Mouse (Mus musculus): ENCODE data around the gene 1700003E16Rik. TPM values are rescaled to one million over a fixed set of nuclear protein-coding genes. Genes with fewer than 3 reads are reported as not detected.

The 1700003E16Rik gene
- total and polyA plus RNA-seq, 3 experiments: 0.23 to 0.34 TPM; not detected in 1

DNA sequence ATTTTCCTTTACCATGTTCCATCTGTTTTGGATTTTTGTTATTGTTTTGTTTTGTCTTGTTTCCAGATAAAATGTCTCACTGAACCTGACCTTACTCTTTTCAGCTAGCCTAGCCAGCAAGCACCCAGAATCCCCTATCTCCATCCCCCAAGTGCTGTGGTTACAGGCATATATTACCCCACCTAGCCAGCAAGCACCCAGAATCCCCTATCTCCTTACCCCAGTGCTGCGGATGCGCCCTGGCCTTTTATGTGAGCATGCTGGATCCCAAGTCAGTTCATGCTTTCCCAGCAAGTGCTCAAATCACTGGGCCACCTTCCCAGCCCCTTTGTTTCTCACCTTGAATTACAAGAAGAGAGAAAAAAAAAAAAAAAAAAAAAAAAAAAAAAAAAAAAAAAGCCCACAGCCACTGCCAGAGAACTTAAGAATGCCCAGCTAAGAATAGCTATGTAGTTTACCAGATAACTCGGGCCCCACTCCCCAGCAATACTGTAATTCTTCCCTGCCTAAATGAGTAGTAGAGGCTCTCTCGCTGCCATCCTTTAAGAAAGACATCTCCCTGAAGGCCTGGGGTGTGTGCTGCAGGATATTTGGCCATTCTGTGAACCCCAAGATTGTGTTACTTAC, 44.6 kb upstream of the 1700003E16Rik start:
- H3K27me3 ChIP-seq (replicated peaks): no peaks in the 10 kb centered on the region
- H3K36me3 ChIP-seq (replicated peaks in 1 of 2; ENCODE audit: control insufficient read depth in 1 of 2, insufficient read depth in 1 of 2, low read length in 1 of 2): peaks cover 9 to 36% of the 10 kb centered on the region in 2 experiments
- dilution Hi-C loops (cut with MboI; ENCODE audit: extremely low pct_ligation_motif_present, extremely low pct_unique_long_range_greater_than_20kb, low sequenced_read_pairs): no loop called here
- no peak for DNase-seq (ENCODE audit: extremely low read depth)
- no peak overlapping the region for H3K4me2 ChIP-seq (ENCODE audit: insufficient read depth, low read depth, poor library complexity, severe bottlenecking)
- TF ChIP-seq ZNF384 (IDR thresholded peaks at IDR 0.05; ENCODE audit: low read depth, low read length) (peak; percentile 59; the same call in 1 of the 2 replicates), MAFK (IDR thresholded peaks at IDR 0.05; ENCODE audit: insufficient replicate concordance, low read length) (no peak), ETS1 (conservative IDR thresholded peaks at IDR 0.05; ENCODE audit: low read depth, low read length) (no peak), MXI1 (IDR thresholded peaks at IDR 0.05; ENCODE audit: low read depth, low read length) (no peak)
- no peaks in the 10 kb centered on the region for H3K9me3 ChIP-seq (replicated peaks; ENCODE audit: low read length)
- peaks cover 14 to 53% of the 10 kb centered on the region in 2 experiments for H3K4me1 ChIP-seq (ENCODE audit: control insufficient read depth in 1 of 2, insufficient read depth in 2 of 2)
- H3K9ac ChIP-seq (ENCODE audit: insufficient read depth, low read depth): no peak overlapping the region
- no peak overlapping the region for H3K27ac ChIP-seq (ENCODE audit: insufficient read depth, low read depth)
- H3K4me3 ChIP-seq (replicated peaks in 1 of 3; ENCODE audit: low read depth in 2 of 3, low read length in 2 of 3, poor library complexity in 1 of 3): no peak overlapping the region
- H3K79me2 ChIP-seq (replicated peaks; ENCODE audit: control insufficient read depth, extremely low read depth, insufficient read depth, poor library complexity, severe bottlenecking): peaks cover 34% of the 10 kb centered on the region
- in situ Hi-C loops (cut with MboI; ENCODE audit: low pct_ligation_motif_present, low pct_unique_long_range_greater_than_20kb, low sequenced_read_pairs): no loop called here

DNA sequence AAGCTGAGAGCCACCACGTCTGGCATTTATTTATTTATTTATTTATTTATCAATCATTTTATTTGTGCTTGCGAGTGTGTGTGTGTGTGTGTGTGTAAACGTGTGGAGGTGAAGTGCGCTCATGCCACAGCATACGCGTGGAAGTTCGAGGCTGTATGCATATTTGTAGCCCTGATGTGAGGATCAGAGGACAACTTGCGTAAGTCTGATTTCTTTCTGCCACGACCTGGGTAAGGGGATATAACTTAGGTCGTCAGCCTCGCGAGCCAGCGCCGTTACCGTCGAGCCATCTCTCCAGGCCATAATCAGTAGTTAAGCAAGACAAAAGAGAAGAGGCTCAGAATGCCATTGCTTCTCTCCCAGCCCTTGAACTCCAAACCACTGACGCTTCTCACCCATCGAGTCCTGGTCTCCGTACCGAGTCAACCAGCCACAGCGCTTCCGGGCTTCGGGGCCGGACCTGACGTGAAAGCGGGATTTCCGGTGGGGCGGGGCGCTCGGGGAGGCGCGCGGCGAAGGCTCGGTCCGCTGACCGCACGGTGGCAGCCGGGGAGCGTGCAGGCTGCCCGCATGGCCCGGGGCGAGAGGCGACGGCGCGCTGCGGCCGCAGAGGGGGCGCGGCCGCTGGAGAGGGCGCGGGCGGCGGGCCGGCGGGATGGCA, 41.1 kb upstream of the 1700003E16Rik start, which contains the start of gene Mogs:
Mogs (plus strand) TSS at position 486 of the 661 bp plus-strand sequence.
- H3K79me2 ChIP-seq (replicated peaks; ENCODE audit: control insufficient read depth, extremely low read depth, insufficient read depth, poor library complexity, severe bottlenecking): peaks cover 28% of the 10 kb centered on the region
- peaks cover 18 to 49% of the 10 kb centered on the region in 2 experiments for H3K36me3 ChIP-seq (replicated peaks in 1 of 2; ENCODE audit: control insufficient read depth in 1 of 2, insufficient read depth in 1 of 2, low read length in 1 of 2)
- no peaks in the 10 kb centered on the region for H3K27me3 ChIP-seq (replicated peaks)
- H3K4me3 ChIP-seq (replicated peaks in 1 of 3; ENCODE audit: low read depth in 2 of 3, low read length in 2 of 3, poor library complexity in 1 of 3): peak within 1 kb of the TSS; percentile 80 to 96 (median 94)
- H3K4me2 ChIP-seq (ENCODE audit: insufficient read depth, low read depth, poor library complexity, severe bottlenecking): peak within 1 kb of the TSS; percentile 85
- peak within 1 kb of the TSS; percentile 80 for H3K27ac ChIP-seq (ENCODE audit: insufficient read depth, low read depth)
- peak; percentile 90 for DNase-seq (ENCODE audit: extremely low read depth)
- H3K9ac ChIP-seq (ENCODE audit: insufficient read depth, low read depth): peak within 1 kb of the TSS; percentile 82
- dilution Hi-C loops (cut with MboI; ENCODE audit: extremely low pct_ligation_motif_present, extremely low pct_unique_long_range_greater_than_20kb, low sequenced_read_pairs): no loop called here
- H3K4me1 ChIP-seq (ENCODE audit: control insufficient read depth in 1 of 2, insufficient read depth in 2 of 2): peaks cover 31 to 74% of the 10 kb centered on the region in 2 experiments
- H3K9me3 ChIP-seq (replicated peaks; ENCODE audit: low read length): no peaks in the 10 kb centered on the region
- in situ Hi-C loops (cut with MboI; ENCODE audit: low pct_ligation_motif_present, low pct_unique_long_range_greater_than_20kb, low sequenced_read_pairs): loop anchor here (5.0 kb wide), 1 partner anchor 42 kb away; the partner anchor contains the start of genes 1700003E16Rik and Wdr54
- TF ChIP-seq RAD21 (IDR thresholded peaks at IDR 0.05; ENCODE audit: low read depth, low read length) (peak; percentile 58), UBTF (IDR thresholded peaks at IDR 0.05; ENCODE audit: low read depth, low read length) (no peak), SMC3 (IDR thresholded peaks at IDR 0.05; ENCODE audit: low read depth, low read length) (peak; percentile 50), POLR2A (IDR thresholded peaks at IDR 0.05; ENCODE audit: low read depth, low read length) (peak; percentile 98), ZC3H11A (IDR thresholded peaks at IDR 0.05; ENCODE audit: low read depth, low read length) (no peak), MAZ (IDR thresholded peaks at IDR 0.05; ENCODE audit: low read depth, low read length) (peak; percentile 54; the same call in 1 of the 2 replicates), TCF12 (IDR thresholded peaks at IDR 0.05; ENCODE audit: low read depth, low read length) (peak; percentile 94), USF2 (conservative IDR thresholded peaks at IDR 0.05; ENCODE audit: low read depth, low read length) (no peak), BHLHE40 (IDR thresholded peaks at IDR 0.05; ENCODE audit: low read depth, low read length) (peak; percentile 44; the same call in 1 of the 2 replicates), SIN3A (IDR thresholded peaks at IDR 0.05; ENCODE audit: low read length) (peak; percentile 91), HCFC1 (IDR thresholded peaks at IDR 0.05; ENCODE audit: low read depth, low read length) (peak; percentile 81), E2F4 (IDR thresholded peaks at IDR 0.05; ENCODE audit: insufficient replicate concordance, low read depth, low read length) (no peak), MAX (IDR thresholded peaks at IDR 0.05; ENCODE audit: low read length) (peak; percentile 66), JUN (IDR thresholded peaks at IDR 0.05; ENCODE audit: insufficient read depth, low read depth, low read length) (no peak), ZNF384 (IDR thresholded peaks at IDR 0.05; ENCODE audit: low read depth, low read length) (no peak), GABPA (IDR thresholded peaks at IDR 0.05; ENCODE audit: insufficient replicate concordance, low read depth, low read length) (no peak), IRF4 (IDR thresholded peaks at IDR 0.05; ENCODE audit: low read depth, low read length) (peak; percentile 84), JUND (conservative IDR thresholded peaks at IDR 0.05; ENCODE audit: low read depth, low read length) (no peak), TBP (conservative IDR thresholded peaks at IDR 0.05; ENCODE audit: low read depth, low read length) (peak; percentile 79), ETS1 (conservative IDR thresholded peaks at IDR 0.05; ENCODE audit: low read depth, low read length) (peak; percentile 32; the same call in 1 of the 2 replicates), EP300 (IDR thresholded peaks at IDR 0.05; ENCODE audit: low read length) (no peak), ZKSCAN1 (IDR thresholded peaks at IDR 0.05; ENCODE audit: borderline replicate concordance, low read depth, low read length) (no peak), NELFE (IDR thresholded peaks at IDR 0.05; ENCODE audit: low read depth, low read length) (peak; percentile 98), CTCF (conservative IDR thresholded peaks at IDR 0.05 in 1 of 2, IDR thresholded peaks at IDR 0.05 in 1 of 2; ENCODE audit: low read depth in 2 of 2, low read length in 2 of 2) (peak in 1 of 2 experiments; percentile 63; a peak in 2 of 4 replicates), KAT2A (IDR thresholded peaks at IDR 0.05; ENCODE audit: insufficient replicate concordance, low read length) (peak; percentile 65; the same call in 1 of the 2 replicates), ZMIZ1 (IDR thresholded peaks at IDR 0.05; ENCODE audit: low read depth, low read length) (peak; percentile 85), MXI1 (IDR thresholded peaks at IDR 0.05; ENCODE audit: low read depth, low read length) (peak; percentile 89), PAX5 (IDR thresholded peaks at IDR 0.05; ENCODE audit: low read length) (no peak), RCOR1 (conservative IDR thresholded peaks at IDR 0.05; ENCODE audit: low read depth, low read length) (no peak)
